Mouse (Mus musculus) embryonic fibroblast, embryonic 13.5 days (primary cell): ENCODE measurements around the gene AI467606. TPM values are rescaled to one million over a fixed set of nuclear protein-coding genes. Genes with fewer than 3 reads are reported as not detected.

Experiments used
- H3K27ac ChIP-seq: 2 replicates; pipeline ENCODE4 v1.5.1; 2012; ENCODE audit warnings: low read length, control low read depth, inconsistent platforms; ENCODE audit not compliant: insufficient read depth
- H3K4me1 ChIP-seq: 2 replicates; pipeline ENCODE4 v1.6.1; 2011; ENCODE audit warnings: low read length; ENCODE audit not compliant: control insufficient read depth, insufficient read depth
- H3K4me3 ChIP-seq: 2 replicates; pipeline ENCODE4 v1.5.1; 2011; ENCODE audit warnings: mild to moderate bottlenecking, control low read depth, low read length; ENCODE audit not compliant: insufficient read depth
- CTCF ChIP-seq: IDR thresholded peaks from 2 replicates; pipeline ENCODE4 v1.5.1; 2011; ENCODE audit warnings: mild to moderate bottlenecking, control low read depth, low read length, moderate library complexity, borderline replicate concordance; ENCODE audit not compliant: insufficient read depth
- POLR2A ChIP-seq: IDR thresholded peaks from 2 replicates; pipeline ENCODE4 v1.6.1; 2011; ENCODE audit warnings: low read depth, mild to moderate bottlenecking, control low read depth, low read length, moderate library complexity
- polyA plus RNA-seq: library from polyadenylated mRNA; stranded (reverse); fragments of >200 nt; gene quantifications from 2 replicates; pipeline ENCODE4 v1.2.4, GENCODE M21; 2011; ENCODE audit warnings: low read depth; ENCODE audit not compliant: missing spikeins, insufficient read length

AI467606 gene
- polyA plus RNA-seq, 1 experiment = 1.1 TPM

GRCm38 (mm10) chr7:127093914-127094313 is 2.8 kb downstream of the AI467606 start:
- Histone ChIP-seq H3K4me3 (no peak overlapping the region), H3K27ac (no peak overlapping the region), H3K4me1 (no peaks in the 10 kb centered on the region)
- TF ChIP-seq POLR2A (no peak), CTCF (no peak)

GRCm38 (mm10) chr7:127096456-127096855 is 5.3 kb downstream of the AI467606 start:
- no peak for TF ChIP-seq POLR2A
- TF ChIP-seq CTCF = no peak
- no peaks in the 10 kb centered on the region for H3K4me1 ChIP-seq
- no peak overlapping the region for H3K27ac ChIP-seq
- H3K4me3 ChIP-seq = no peak overlapping the region

- Histone ChIP-seq H3K4me1 (no peaks in the 10 kb centered on the region), H3K4me3 (no peak overlapping the region), H3K27ac (no peak overlapping the region)
- TF ChIP-seq POLR2A = no peak
- no peak for TF ChIP-seq CTCF
These were observed 7.4 kb downstream of the AI467606 start for GRCm38 (mm10) chr7:127098521-127098920.

DNA sequence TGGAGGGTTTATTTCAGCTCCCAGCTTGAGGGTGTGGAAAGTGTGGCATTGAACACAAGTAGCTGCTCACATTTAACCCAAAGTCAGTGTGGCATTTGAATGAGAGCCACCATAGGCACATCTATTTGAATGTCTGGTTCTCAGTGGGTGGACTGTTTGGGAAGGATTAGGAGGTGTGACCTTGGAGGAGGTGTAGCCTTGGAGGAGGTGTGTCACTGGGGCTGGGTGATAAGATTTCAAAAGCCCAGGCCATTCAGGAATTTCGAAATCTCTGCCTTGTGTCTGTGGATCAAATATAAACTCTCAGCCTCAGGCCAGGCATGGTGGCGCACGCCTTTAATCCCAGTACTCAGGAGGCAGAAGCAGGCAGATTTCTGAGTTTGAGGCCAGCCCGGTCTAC is 7.8 kb downstream of the AI467606 start:
- H3K27ac ChIP-seq = no peak overlapping the region
- H3K4me3 ChIP-seq = no peak overlapping the region
- no peaks in the 10 kb centered on the region for H3K4me1 ChIP-seq
- TF ChIP-seq CTCF (no peak), POLR2A (no peak)

GRCm38 (mm10) chr7:127099528-127099927 is 8.4 kb downstream of the AI467606 start:
- no peaks in the 10 kb centered on the region for H3K4me1 ChIP-seq
- H3K4me3 ChIP-seq = no peak overlapping the region
- no peak for TF ChIP-seq CTCF
- no peak for TF ChIP-seq POLR2A
- no peak overlapping the region for H3K27ac ChIP-seq

DNA sequence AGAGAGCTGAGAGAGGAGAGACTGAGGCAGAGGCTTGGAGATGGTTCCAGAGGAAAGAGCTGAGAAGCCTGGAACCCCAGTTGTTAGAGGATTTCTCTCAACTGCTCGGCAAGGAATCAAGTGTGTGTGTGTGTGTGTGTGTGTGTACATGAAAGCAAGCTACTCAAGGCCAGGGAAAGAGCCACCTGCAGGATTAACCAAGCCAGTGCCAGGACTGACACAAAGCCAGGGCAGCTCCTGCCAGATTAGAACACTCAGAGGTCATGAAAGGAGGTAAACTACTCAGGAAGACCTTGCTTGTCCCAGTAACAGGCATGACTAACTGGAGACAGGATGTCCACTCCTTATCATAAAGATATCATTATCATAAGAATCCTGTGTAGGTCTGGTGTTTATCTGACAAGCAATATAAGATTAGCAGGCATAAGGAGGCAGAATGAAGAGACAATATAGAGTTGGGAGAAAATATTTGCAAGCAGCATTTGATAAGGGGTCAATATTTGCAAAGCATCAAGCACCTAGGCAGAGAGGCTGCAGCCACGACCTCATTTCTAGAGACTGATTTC is 10.4 kb downstream of the AI467606 start:
- Histone ChIP-seq H3K27ac (no peak overlapping the region), H3K4me1 (no peaks in the 10 kb centered on the region), H3K4me3 (no peak overlapping the region)
- no peak for TF ChIP-seq POLR2A
- no peak for TF ChIP-seq CTCF

DNA sequence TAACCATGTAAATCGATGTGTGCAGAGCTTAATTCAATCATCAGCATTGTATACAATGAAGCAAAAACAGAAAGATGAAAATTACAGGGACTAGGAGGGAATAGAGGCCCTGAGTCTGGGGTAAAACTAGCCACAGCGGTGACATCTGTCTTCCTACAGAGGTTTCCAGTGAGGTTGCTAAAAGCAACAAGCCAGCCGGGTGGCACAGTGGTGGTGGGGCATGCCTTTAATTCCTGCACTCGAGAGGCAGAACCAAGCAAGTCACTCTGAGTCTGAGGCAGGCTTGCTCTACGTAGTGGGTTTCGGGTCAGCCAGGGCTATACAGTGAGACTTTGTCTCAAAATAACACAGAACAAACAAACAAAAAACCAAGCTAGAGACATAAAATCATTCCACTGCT is 11.0 kb downstream of the AI467606 start:
- Histone ChIP-seq H3K4me3 (no peak overlapping the region), H3K27ac (no peak overlapping the region), H3K4me1 (no peaks in the 10 kb centered on the region)
- TF ChIP-seq CTCF (no peak), POLR2A (no peak)

- H3K4me3 ChIP-seq = no peak overlapping the region
- no peak overlapping the region for H3K27ac ChIP-seq
- TF ChIP-seq POLR2A (no peak), CTCF (no peak)
- no peaks in the 10 kb centered on the region for H3K4me1 ChIP-seq
These were observed 12.8 kb downstream of the AI467606 start for GRCm38 (mm10) chr7:127103960-127104359.

DNA sequence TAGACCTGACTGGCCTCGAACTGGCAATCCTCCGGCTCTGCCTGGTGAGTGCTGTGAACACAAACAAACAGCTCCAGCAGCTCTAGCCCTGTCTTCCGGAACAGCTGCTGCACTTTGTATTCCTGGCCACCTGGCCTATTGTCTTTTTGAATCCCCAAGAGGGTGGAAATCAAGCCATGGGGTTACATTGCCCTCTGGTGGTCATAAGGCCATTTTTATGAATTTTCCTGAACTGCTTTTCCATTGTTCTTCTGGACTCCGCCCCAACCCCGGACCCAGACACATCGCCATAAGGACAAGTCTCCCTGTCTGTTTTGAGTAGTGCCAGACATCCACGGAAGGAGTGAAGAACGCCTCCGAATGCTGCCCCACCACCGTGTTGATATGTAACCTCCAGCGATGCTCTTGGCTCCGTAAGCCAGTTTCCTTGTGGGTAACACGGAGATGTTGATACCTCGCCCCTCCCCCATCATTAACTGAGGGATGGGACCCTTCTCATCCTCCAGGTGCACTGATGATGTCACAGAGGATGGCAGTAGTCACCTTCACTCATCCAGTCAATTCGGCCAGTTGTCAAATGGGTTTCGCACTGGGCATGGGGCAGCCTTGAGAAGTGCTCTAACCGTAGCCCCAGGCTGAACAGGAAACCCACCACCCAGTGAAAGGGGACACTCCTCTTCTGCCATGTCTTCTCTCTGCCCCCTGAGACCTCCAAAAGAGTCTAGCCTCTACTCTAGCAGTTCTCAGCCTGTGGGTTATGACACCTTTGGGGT is 13.6 kb downstream of the AI467606 start:
- TF ChIP-seq CTCF (no peak), POLR2A (peak; percentile 31; the same call in 1 of the 2 replicates)
- peak overlapping the region; percentile 28 for H3K4me3 ChIP-seq
- no peak overlapping the region for H3K27ac ChIP-seq
- H3K4me1 ChIP-seq = no peaks in the 10 kb centered on the region

- no peaks in the 10 kb centered on the region for H3K4me1 ChIP-seq
- TF ChIP-seq POLR2A (no peak), CTCF (no peak)
- H3K4me3 ChIP-seq = no peak overlapping the region
- no peak overlapping the region for H3K27ac ChIP-seq
These were observed 14.4 kb downstream of the AI467606 start for GRCm38 (mm10) chr7:127105551-127105950.
